Mouse (Mus musculus) liver (tissue): ENCODE measurements around the gene Ndufa12.

ENCODE experiments used
- DNase-seq: peaks from one replicate; pipeline ENCODE4 v3.0.0-alpha.2; 2020; ENCODE audit warnings: mixed read lengths

Gene Ndufa12

GRCm38 (mm10) chr10:94230172-94230981 lies 31.9 kb downstream of the Ndufa12 start:
- no peak for DNase-seq

- DNase-seq: no peak
Measured at GRCm38 (mm10) chr10:94231025-94231424, 32.5 kb downstream of the Ndufa12 start.

- no peak for DNase-seq
Measured at GRCm38 (mm10) chr10:94235200-94235599, 36.7 kb downstream of the Ndufa12 start.

DNA sequence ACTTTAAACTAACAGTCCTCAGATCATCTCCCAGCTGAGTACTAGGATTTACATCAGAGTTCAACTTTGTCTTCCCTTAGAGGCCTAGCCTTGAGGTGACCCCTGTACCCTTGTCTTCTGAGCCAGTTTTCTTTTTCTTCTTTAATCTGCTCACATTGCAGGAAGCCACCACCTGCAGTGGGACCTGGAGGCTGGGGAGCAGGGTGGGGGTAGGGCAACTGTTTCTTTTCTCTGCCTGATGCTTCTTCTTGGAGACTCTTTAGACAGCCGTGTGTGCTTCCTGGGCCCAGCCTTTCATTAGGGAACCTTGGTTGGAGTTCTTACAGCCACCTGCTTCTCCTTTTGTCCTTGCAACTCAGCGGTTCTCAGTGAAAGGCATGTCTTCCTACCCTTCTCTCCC lies 42.8 kb downstream of the Ndufa12 start:
- DNase-seq: no peak

DNA sequence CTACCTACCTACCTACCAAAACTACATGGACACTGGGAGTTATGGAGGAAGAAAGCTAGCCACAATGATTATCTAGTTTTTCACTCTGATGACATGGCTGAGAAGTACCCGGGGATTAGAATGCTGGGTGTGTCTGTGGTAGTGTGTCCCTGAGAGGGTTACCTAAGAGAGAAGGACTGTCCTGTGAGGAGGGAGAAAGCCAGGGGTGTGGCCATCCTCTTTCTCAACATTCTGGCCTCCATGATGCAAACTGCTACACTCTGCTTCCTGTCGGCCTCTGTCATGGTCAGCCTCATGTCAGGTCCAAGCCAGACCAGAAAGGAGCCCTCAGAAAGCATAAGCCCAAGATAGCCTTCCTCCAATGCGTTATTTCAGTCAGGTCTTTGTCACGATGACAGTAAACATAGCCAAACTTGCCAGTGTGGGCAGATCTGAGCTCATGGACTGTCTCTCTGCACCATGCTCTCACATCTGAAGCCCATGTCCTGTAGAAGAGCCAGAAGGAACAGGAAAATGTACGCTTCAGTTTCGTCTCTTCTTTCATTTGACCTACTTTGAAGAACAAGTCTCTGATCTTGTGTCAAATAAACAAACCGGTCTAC lies 49.3 kb downstream of the Ndufa12 start:
- DNase-seq: no peak

- peak; percentile 87 for DNase-seq
Measured at GRCm38 (mm10) chr10:94249575-94250456, 51.3 kb downstream of the Ndufa12 start.

GRCm38 (mm10) chr10:94253260-94253807 lies 54.8 kb downstream of the Ndufa12 start:
- DNase-seq: no peak

GRCm38 (mm10) chr10:94254766-94255165 lies 56.2 kb downstream of the Ndufa12 start:
- DNase-seq: no peak

GRCm38 (mm10) chr10:94255744-94256143 lies 57.2 kb downstream of the Ndufa12 start:
- no peak for DNase-seq

DNA sequence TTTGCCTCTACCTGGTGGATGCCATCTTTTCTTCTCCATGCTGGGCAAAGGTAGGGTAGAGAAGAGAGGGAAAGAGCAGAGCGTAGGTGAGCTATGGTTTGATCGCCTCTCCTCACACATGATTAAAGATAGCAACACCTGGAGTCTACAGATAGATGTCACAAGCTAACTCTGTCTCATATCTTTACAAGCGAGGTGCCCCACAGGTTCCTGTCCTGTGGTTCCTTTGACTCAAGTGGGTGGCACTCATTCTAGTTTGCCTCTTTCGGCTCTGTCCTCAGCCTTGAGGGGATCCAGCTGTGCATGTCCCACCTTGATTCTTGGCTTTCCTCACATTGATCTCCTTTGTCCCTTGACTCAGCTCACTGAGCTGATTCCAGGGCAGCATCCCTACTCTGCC lies 58.0 kb downstream of the Ndufa12 start:
- no peak for DNase-seq

- DNase-seq: no peak
Measured at GRCm38 (mm10) chr10:94260544-94260943, 62.0 kb downstream of the Ndufa12 start.

DNA sequence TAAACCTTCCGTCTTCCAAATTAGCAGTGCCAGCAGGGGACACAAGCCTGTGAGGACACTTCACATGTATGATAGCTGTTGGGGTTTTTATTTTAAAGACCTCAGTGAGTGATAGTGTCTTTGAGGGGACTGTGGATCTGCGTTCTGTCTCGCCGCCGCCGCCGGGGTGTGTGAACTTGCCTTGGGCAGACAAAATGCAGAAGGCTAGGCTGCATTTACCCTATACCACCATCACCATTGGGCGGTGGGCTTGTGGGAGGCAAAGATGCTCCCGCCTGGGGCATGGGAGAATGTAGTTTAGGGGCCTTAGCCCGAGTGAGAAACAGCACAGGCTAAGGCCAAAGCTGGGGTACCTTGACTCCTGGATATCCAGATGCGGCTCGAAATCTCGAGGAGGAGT lies 64.1 kb downstream of the Ndufa12 start:
- DNase-seq: no peak

DNA sequence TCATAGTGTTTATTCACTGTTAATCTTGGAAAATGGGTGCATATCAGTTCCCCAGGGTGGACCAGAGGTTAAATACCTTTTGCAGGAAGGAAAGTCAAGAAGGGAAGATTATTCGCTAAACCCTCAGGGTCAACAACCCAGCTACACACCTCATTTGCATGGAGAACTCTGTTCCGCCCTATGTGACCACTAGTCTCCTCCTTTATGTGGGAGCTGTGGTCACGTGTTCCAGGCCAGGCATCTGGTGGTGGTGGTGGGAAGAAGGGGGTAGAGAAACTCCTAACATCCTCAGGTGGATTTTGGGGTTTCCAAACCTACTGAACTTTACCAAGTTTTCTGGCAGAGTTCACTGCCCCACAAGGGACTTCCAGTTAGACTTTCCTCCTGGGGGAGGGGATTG lies 64.7 kb downstream of the Ndufa12 start:
- no peak for DNase-seq

GRCm38 (mm10) chr10:94265656-94266542 lies 67.4 kb downstream of the Ndufa12 start:
- DNase-seq: no peak
